Mouse (Mus musculus) cortical plate, adult 2 months (tissue): Measurements from ENCODE around the gene Cdr2.

Experiments used
- CTCF ChIP-seq: fragments of 200-500 bp; IDR thresholded peaks from 2 replicates; pipeline ENCODE4 v1.5.1; 2011; ENCODE audit warnings: mild to moderate bottlenecking, control low read depth, low read length; ENCODE audit not compliant: insufficient read depth; ENCODE audit errors: extremely low read depth
- POLR2A ChIP-seq: fragments of 200-500 bp; IDR thresholded peaks from 2 replicates; pipeline ENCODE4 v1.6.1; 2011; ENCODE audit warnings: mild to moderate bottlenecking, low read length, control low read depth; ENCODE audit not compliant: insufficient read depth; ENCODE audit errors: extremely low read depth

DNA sequence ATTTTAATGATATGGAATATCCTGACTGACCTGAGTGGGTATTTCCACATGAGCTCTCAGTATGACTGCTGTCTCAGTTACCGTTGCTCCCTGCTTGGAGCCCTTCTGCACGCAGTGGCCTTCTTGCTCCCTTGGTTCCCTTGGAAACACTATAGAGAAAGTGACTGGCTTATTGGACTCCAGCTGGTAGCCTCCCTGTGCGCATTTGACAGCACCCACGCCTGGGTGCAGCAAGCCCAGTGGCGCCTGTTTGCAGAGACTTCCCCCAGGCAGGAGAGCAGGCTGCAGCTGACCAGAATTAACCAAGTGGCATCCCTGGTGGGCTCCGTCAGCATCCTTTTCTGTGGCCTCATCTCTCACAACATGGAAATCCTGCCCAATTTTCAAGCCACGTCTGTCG, 9.1 kb upstream of the Cdr2 start:
- TF ChIP-seq POLR2A (no peak), CTCF (no peak)
